Mouse (Mus musculus) gastrocnemius, adult 2 months (tissue): ENCODE measurements at regions not wholly inside any gene's neighbourhood (a gene's known extent, or its start where the extent isn't known, plus 50 kb on each side); places are given as distances from the start of the nearest gene placed in this dataset.

ENCODE experiments used
- DNase-seq: peaks from one replicate; pipeline ENCODE4 v3.0.0; 2022
- H3K27ac ChIP-seq: fragments of 200-600 bp; 2 replicates; pipeline ENCODE4 v1.8.1; 2022; ENCODE audit warnings: mild to moderate bottlenecking
- H3K4me3 ChIP-seq: fragments of 200-600 bp; 2 replicates; pipeline ENCODE4 v1.8.1; 2022; ENCODE audit warnings: mild to moderate bottlenecking, moderate library complexity
- CTCF ChIP-seq: fragments of 200-600 bp; IDR thresholded peaks from 2 replicates; pipeline ENCODE4 v1.8.1; 2022; ENCODE audit warnings: antibody characterized with exemption, mild to moderate bottlenecking, moderate library complexity
- intact Hi-C: fragments of 180-260 bp; cut with DNase I; formaldehyde crosslinking; loops from one replicate; pipeline ENCODE4 v1.15.1; 2025

GRCm38 (mm10) chr3:120779091-120779490, 392.4 kb downstream of the Rwdd3 start:
- intact Hi-C loops: no loop called here
- no peak for DNase-seq
- Histone ChIP-seq H3K27ac (no peak overlapping the region), H3K4me3 (no peak overlapping the region)
- TF ChIP-seq CTCF: no peak

GRCm38 (mm10) chr3:120774951-120775350, 396.5 kb downstream of the Rwdd3 start:
- TF ChIP-seq CTCF: no peak
- H3K4me3 ChIP-seq: no peak overlapping the region
- no peak overlapping the region for H3K27ac ChIP-seq
- intact Hi-C loops: no loop called here
- no peak for DNase-seq

GRCm38 (mm10) chr3:120761681-120762080, 409.8 kb downstream of the Rwdd3 start:
- peak; percentile 25 for DNase-seq
- no peak for TF ChIP-seq CTCF
- intact Hi-C loops: no loop called here
- no peak overlapping the region for H3K27ac ChIP-seq
- H3K4me3 ChIP-seq: no peak overlapping the region

DNA sequence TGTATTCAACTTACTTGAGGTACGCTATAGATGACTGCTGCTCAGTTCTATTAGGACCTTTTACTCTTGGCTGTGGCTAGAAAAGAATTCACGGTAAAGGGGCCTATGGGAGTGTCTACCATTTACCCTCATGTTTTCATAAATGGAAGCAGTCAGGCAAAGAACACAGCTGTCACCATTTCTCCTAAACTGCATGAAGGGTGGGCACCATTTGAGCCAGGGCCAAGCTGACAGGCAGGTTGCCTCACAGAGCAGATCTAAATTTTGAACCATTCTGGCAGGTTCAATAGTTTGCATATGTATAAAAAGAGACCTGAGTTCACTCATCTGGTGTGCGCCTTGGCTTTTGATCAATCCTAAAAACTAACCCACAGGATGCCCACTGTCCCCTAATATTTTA, 410.3 kb downstream of the Rwdd3 start:
- Histone ChIP-seq H3K27ac (no peak overlapping the region), H3K4me3 (no peak overlapping the region)
- intact Hi-C loops: no loop called here
- no peak for DNase-seq
- TF ChIP-seq CTCF: no peak

- Histone ChIP-seq H3K27ac (no peak overlapping the region), H3K4me3 (no peak overlapping the region)
- no peak for DNase-seq
- intact Hi-C loops: no loop called here
- no peak for TF ChIP-seq CTCF
These were observed 423.0 kb downstream of the Rwdd3 start for GRCm38 (mm10) chr3:120748513-120748912.

- peak; percentile 20 for DNase-seq
- Histone ChIP-seq H3K27ac (no peak overlapping the region), H3K4me3 (no peak overlapping the region)
- intact Hi-C loops: no loop called here
- TF ChIP-seq CTCF: peak; percentile 48
These were observed 423.8 kb downstream of the Rwdd3 start for GRCm38 (mm10) chr3:120747678-120748077.

GRCm38 (mm10) chr3:120733332-120733731, 438.2 kb downstream of the Rwdd3 start:
- H3K27ac ChIP-seq: no peak overlapping the region
- intact Hi-C loops: no loop called here
- no peak for TF ChIP-seq CTCF
- DNase-seq: no peak
- no peak overlapping the region for H3K4me3 ChIP-seq

- H3K27ac ChIP-seq: no peak overlapping the region
- H3K4me3 ChIP-seq: no peak overlapping the region
- no peak for DNase-seq
- TF ChIP-seq CTCF: no peak
- intact Hi-C loops: no loop called here
These were observed 439.1 kb downstream of the Rwdd3 start for GRCm38 (mm10) chr3:120732391-120732790.

DNA sequence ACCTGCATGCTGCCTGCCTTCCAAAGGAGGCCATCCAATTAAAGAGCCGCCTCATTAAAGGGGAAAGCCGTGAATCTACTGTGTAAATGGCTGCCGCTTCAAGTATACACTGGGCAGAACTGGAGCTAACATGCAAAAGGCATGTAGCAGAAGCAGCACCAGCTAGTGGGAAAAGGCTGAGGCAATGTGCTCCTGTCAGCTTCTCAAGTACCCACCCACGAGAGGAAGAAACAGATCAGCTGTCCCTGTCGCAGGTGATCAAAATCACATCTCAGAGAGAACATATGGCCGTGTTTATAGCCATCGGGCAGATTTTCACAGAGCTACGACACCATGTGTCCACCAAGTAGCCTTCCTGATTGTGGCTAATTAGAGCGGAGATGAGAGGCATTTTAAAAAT, 440.2 kb downstream of the Rwdd3 start:
- Histone ChIP-seq H3K27ac (no peak overlapping the region), H3K4me3 (no peak overlapping the region)
- TF ChIP-seq CTCF: no peak
- intact Hi-C loops: no loop called here
- no peak for DNase-seq

DNA sequence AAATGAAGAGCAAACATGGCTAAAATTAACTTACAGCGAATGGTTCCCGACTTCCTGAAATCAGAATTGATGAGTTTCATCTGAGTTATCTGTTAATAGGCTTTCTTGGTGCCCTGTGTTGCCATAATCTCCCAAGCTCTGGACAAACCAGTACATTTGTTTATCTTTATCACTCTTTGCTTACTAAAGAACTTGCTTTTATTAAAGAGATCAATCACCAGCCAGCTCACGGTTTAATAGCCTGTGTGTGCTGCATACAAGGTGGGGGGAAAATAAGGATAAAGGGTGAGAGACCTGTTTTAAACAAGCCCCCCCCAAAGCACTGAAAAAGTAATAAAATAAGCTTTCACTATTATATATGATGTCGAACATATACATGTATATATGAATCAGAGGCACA, 441.3 kb downstream of the Rwdd3 start:
- DNase-seq: no peak
- intact Hi-C loops: no loop called here
- no peak for TF ChIP-seq CTCF
- Histone ChIP-seq H3K27ac (no peak overlapping the region), H3K4me3 (no peak overlapping the region)

- TF ChIP-seq CTCF: no peak
- intact Hi-C loops: no loop called here
These were observed 441.8 kb downstream of the Rwdd3 start for GRCm38 (mm10) chr3:120729671-120730070.

GRCm38 (mm10) chr3:120685227-120685626, 486.3 kb downstream of the Rwdd3 start:
- no peak for TF ChIP-seq CTCF
- intact Hi-C loops: no loop called here

More at GRCm38 (mm10) chr3:120729671-120730070, 441.8 kb downstream of the Rwdd3 start:
- H3K27ac ChIP-seq: no peak overlapping the region
- H3K4me3 ChIP-seq: no peak overlapping the region
- DNase-seq: no peak

DNA sequence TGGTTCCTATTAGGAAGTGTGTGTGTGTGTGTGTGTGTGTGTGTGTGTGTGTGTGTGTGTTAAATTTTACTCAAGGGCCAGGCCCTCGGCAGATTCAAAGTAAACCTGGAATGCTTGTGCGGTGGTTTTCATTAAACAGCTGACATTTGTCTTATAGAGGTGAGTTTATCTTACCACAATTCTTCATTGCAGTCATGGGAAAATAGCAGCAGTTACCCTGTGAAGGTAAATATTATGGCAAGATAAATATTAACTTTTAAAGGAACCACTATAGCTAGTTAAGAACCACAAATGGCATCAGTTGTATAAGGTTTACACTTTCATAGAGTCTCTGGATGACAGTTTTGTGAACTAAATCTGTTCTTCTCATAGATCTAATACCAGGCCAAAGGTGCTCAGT, 495.6 kb downstream of the Rwdd3 start:
- intact Hi-C loops: no loop called here
- Histone ChIP-seq H3K4me3 (no peak overlapping the region), H3K27ac (no peak overlapping the region)
- DNase-seq: no peak
- no peak for TF ChIP-seq CTCF

More at GRCm38 (mm10) chr3:120685227-120685626, 486.3 kb downstream of the Rwdd3 start:
- Histone ChIP-seq H3K27ac (no peak overlapping the region), H3K4me3 (no peak overlapping the region)
- DNase-seq: no peak

GRCm38 (mm10) chr3:120668654-120669053, 502.8 kb downstream of the Rwdd3 start:
- no peak overlapping the region for H3K4me3 ChIP-seq
- no peak overlapping the region for H3K27ac ChIP-seq
- no peak for TF ChIP-seq CTCF
- intact Hi-C loops: no loop called here
- no peak for DNase-seq

DNA sequence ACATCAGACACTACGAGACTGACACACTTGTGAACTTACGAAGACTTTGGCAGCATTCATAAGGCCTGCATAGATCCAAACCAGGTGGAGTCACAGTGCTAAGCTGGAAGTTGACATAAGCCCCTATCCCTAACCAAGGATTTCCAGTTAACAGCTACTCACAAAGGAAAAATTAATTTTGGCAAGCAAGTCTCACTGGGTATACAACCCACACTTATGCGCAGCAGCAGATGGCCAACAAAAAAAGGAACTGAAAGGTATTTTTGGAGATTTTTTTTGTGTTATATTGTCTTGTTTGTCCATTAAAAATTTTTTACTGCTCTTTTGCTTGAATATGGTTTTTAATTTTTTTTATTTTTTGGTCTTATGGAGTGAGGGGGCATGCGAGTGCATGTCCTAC, 509.0 kb downstream of the Rwdd3 start:
- Histone ChIP-seq H3K4me3 (no peak overlapping the region), H3K27ac (no peak overlapping the region)
- no peak for DNase-seq
- intact Hi-C loops: no loop called here
- no peak for TF ChIP-seq CTCF
